ENCODE assay signal across 20 mouse cellular contexts in genomic region chr17:70744570-70745153, GRCm38 (mm10).
"Had no signal": no experiment of that assay in that cellular context is flagged by ENCODE, and none has a peak within 500 bp of the region (broad histone marks: within the 10 kb centered on the region; RNA-seq: fewer than 3 reads in every experiment).

No protein-coding gene starts in this region.

- H3K4me2 ChIP-seq: liver, embryonic 13.5 days; lung, embryonic 14.5 days; midbrain, embryonic 13.5 days; neural tube, embryonic 13.5 days; stomach, embryonic 15.5 days had no signal

- H3K4me3 ChIP-seq: left cerebral cortex, adult 2 months; liver, embryonic 13.5 days; megakaryocyte, embryonic 14.5 days; midbrain, embryonic 10.5 days; midbrain, embryonic 13.5 days; neural tube, embryonic 13.5 days; stomach, embryonic 15.5 days had no signal

- H3K27me3 ChIP-seq: stomach, embryonic 15.5 days had no signal

- H3K9me3 ChIP-seq: liver, embryonic 13.5 days; midbrain, embryonic 10.5 days; midbrain, embryonic 13.5 days; neural tube, embryonic 13.5 days; stomach, embryonic 15.5 days had no signal

- H3K36me3 ChIP-seq: liver, embryonic 13.5 days; midbrain, embryonic 10.5 days; midbrain, embryonic 13.5 days; neural tube, embryonic 13.5 days; stomach, embryonic 15.5 days had no signal

- H3K9ac ChIP-seq: liver, embryonic 13.5 days; lung, embryonic 14.5 days; midbrain, embryonic 13.5 days; neural tube, embryonic 13.5 days; stomach, embryonic 15.5 days had no signal

- H3K27ac ChIP-seq: left cerebral cortex, adult 2 months; liver, embryonic 13.5 days; midbrain, embryonic 10.5 days; midbrain, embryonic 13.5 days; neural tube, embryonic 13.5 days; stomach, embryonic 15.5 days had no signal

- ATAC-seq: intestine, embryonic 16.5 days; midbrain, embryonic 13.5 days; midbrain, embryonic 16.5 days had no signal

- DNase-seq: kidney, adult 18-20 months; kidney, adult 9 months; kidney, postnatal 14 days; layer of hippocampus, adult 9-11 months; layer of hippocampus, postnatal 36 days; liver, embryonic 13.5 days; retina, postnatal 1 day; right cerebral cortex, postnatal 25 days; spleen, adult 18-20 months; thymus, adult 2 months; thymus, postnatal 14 days had no signal
